Mouse (Mus musculus): ENCODE results near the gene Mtch1. TPM values are rescaled to one million over a fixed set of nuclear protein-coding genes. Genes with fewer than 3 reads are reported as not detected.

Gene Mtch1
- polyA plus RNA-seq, 1 experiment, result 464 TPM

- no peaks in the 10 kb centered on the region for H3K79me2 ChIP-seq (ENCODE audit: control insufficient read depth, insufficient read depth)
- no peaks in the 10 kb centered on the region for H3K27me3 ChIP-seq (ENCODE audit: control insufficient read depth, insufficient read depth, insufficient read length)
- no peak overlapping the region for H3ac ChIP-seq (ENCODE audit: control insufficient read depth, insufficient read length, low read depth)
- TF ChIP-seq USF1 (IDR thresholded peaks at IDR 0.05; ENCODE audit: low read depth) (no peak), CEBPB (IDR thresholded peaks at IDR 0.05; ENCODE audit: low read depth) (no peak), MAX (IDR thresholded peaks at IDR 0.05) (no peak), MYOG (IDR thresholded peaks at IDR 0.05; ENCODE audit: control insufficient read depth, extremely low read depth, insufficient read length) (no peak), FOSL1 (IDR thresholded peaks at IDR 0.05; ENCODE audit: insufficient read depth, low read length, poor library complexity, severe bottlenecking) (no peak), CTCF (IDR thresholded peaks at IDR 0.05; ENCODE audit: control insufficient read depth, insufficient read depth, insufficient read length) (no peak), MYOD1 (IDR thresholded peaks at IDR 0.05; ENCODE audit: control insufficient read depth, insufficient read length, low read depth) (no peak)
- H3K36me3 ChIP-seq (ENCODE audit: control insufficient read depth, insufficient read depth), result peaks cover 27% of the 10 kb centered on the region
- no peaks in the 10 kb centered on the region for H3K79me3 ChIP-seq (ENCODE audit: low read depth)
- H3K4me3 ChIP-seq (ENCODE audit: insufficient read depth, poor library complexity, severe bottlenecking), result no peak overlapping the region
Measured at GRCm38 (mm10) chr17:29295835-29296234, 51.9 kb downstream of the Mtch1 start.

- no peak overlapping the region for H3K4me3 ChIP-seq (ENCODE audit: insufficient read depth, poor library complexity, severe bottlenecking)
- H3K79me3 ChIP-seq (ENCODE audit: low read depth), result no peaks in the 10 kb centered on the region
- no peaks in the 10 kb centered on the region for H3K27me3 ChIP-seq (ENCODE audit: control insufficient read depth, insufficient read depth, insufficient read length)
- no peak for TF ChIP-seq MYOG (IDR thresholded peaks at IDR 0.05; ENCODE audit: control insufficient read depth, extremely low read depth, insufficient read length)
- no peak for TF ChIP-seq MAX (IDR thresholded peaks at IDR 0.05)
- TF ChIP-seq MYOD1 (IDR thresholded peaks at IDR 0.05; ENCODE audit: control insufficient read depth, insufficient read length, low read depth), result no peak
- no peak for TF ChIP-seq USF1 (IDR thresholded peaks at IDR 0.05; ENCODE audit: low read depth)
- TF ChIP-seq CTCF (IDR thresholded peaks at IDR 0.05; ENCODE audit: control insufficient read depth, insufficient read depth, insufficient read length), result no peak
- no peak for TF ChIP-seq FOSL1 (IDR thresholded peaks at IDR 0.05; ENCODE audit: insufficient read depth, low read length, poor library complexity, severe bottlenecking)
- no peak for TF ChIP-seq CEBPB (IDR thresholded peaks at IDR 0.05; ENCODE audit: low read depth)
- peaks cover 31% of the 10 kb centered on the region for H3K36me3 ChIP-seq (ENCODE audit: control insufficient read depth, insufficient read depth)
- no peak overlapping the region for H3ac ChIP-seq (ENCODE audit: control insufficient read depth, insufficient read length, low read depth)
- no peaks in the 10 kb centered on the region for H3K79me2 ChIP-seq (ENCODE audit: control insufficient read depth, insufficient read depth)
Measured at GRCm38 (mm10) chr17:29293807-29294605, 53.7 kb downstream of the Mtch1 start.

DNA sequence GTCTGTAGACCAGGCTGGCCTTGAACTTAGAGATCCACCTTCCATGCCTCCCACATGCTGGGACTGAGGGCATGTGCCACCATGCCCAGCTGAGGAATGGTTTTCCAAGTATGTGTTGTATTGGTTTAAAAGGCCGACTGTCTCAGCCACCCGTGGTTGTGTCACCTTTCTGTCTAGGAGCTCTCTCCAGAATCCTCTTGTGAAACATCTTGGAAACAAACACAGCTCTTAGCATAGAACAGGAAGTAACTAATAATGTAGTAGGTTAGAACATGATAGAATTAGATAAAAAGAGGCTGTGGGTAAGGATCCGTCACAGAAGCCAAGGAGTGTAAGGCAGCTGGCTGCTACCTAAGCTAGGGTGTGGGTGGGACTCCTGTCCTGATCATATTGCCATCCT lies 54.7 kb downstream of the Mtch1 start:
- H3K79me2 ChIP-seq (ENCODE audit: control insufficient read depth, insufficient read depth), result no peaks in the 10 kb centered on the region
- H3K36me3 ChIP-seq (ENCODE audit: control insufficient read depth, insufficient read depth), result peaks cover 28% of the 10 kb centered on the region
- H3K27me3 ChIP-seq (ENCODE audit: control insufficient read depth, insufficient read depth, insufficient read length), result no peaks in the 10 kb centered on the region
- no peak overlapping the region for H3ac ChIP-seq (ENCODE audit: control insufficient read depth, insufficient read length, low read depth)
- TF ChIP-seq CTCF (IDR thresholded peaks at IDR 0.05; ENCODE audit: control insufficient read depth, insufficient read depth, insufficient read length) (no peak), MAX (IDR thresholded peaks at IDR 0.05) (no peak), FOSL1 (IDR thresholded peaks at IDR 0.05; ENCODE audit: insufficient read depth, low read length, poor library complexity, severe bottlenecking) (no peak), CEBPB (IDR thresholded peaks at IDR 0.05; ENCODE audit: low read depth) (no peak), MYOD1 (IDR thresholded peaks at IDR 0.05; ENCODE audit: control insufficient read depth, insufficient read length, low read depth) (no peak)
- H3K79me3 ChIP-seq (ENCODE audit: low read depth), result no peaks in the 10 kb centered on the region
- no peak overlapping the region for H3K4me3 ChIP-seq (ENCODE audit: insufficient read depth, poor library complexity, severe bottlenecking)

GRCm38 (mm10) chr17:29291793-29292192 lies 55.9 kb downstream of the Mtch1 start:
- Histone ChIP-seq H3K79me3 (ENCODE audit: low read depth) (no peaks in the 10 kb centered on the region), H3K4me3 (ENCODE audit: insufficient read depth, poor library complexity, severe bottlenecking) (no peak overlapping the region), H3K27me3 (ENCODE audit: control insufficient read depth, insufficient read depth, insufficient read length) (no peaks in the 10 kb centered on the region), H3K36me3 (ENCODE audit: control insufficient read depth, insufficient read depth) (peaks cover 21% of the 10 kb centered on the region), H3ac (ENCODE audit: control insufficient read depth, insufficient read length, low read depth) (no peak overlapping the region), H3K79me2 (ENCODE audit: control insufficient read depth, insufficient read depth) (no peaks in the 10 kb centered on the region)
- TF ChIP-seq MYOG (IDR thresholded peaks at IDR 0.05; ENCODE audit: control insufficient read depth, extremely low read depth, insufficient read length) (no peak), CEBPB (IDR thresholded peaks at IDR 0.05; ENCODE audit: low read depth) (no peak), CTCF (IDR thresholded peaks at IDR 0.05; ENCODE audit: control insufficient read depth, insufficient read depth, insufficient read length) (no peak), MYOD1 (IDR thresholded peaks at IDR 0.05; ENCODE audit: control insufficient read depth, insufficient read length, low read depth) (no peak), MAX (IDR thresholded peaks at IDR 0.05) (no peak), USF1 (IDR thresholded peaks at IDR 0.05; ENCODE audit: low read depth) (no peak), FOSL1 (IDR thresholded peaks at IDR 0.05; ENCODE audit: insufficient read depth, low read length, poor library complexity, severe bottlenecking) (no peak)

- H3K27me3 ChIP-seq (ENCODE audit: control insufficient read depth, insufficient read depth, insufficient read length), result no peaks in the 10 kb centered on the region
- no peak overlapping the region for H3K4me3 ChIP-seq (ENCODE audit: insufficient read depth, poor library complexity, severe bottlenecking)
- no peaks in the 10 kb centered on the region for H3K79me2 ChIP-seq (ENCODE audit: control insufficient read depth, insufficient read depth)
- H3K36me3 ChIP-seq (ENCODE audit: control insufficient read depth, insufficient read depth), result peaks cover 17% of the 10 kb centered on the region
- H3K79me3 ChIP-seq (ENCODE audit: low read depth), result no peaks in the 10 kb centered on the region
- TF ChIP-seq MYOD1 (IDR thresholded peaks at IDR 0.05; ENCODE audit: control insufficient read depth, insufficient read length, low read depth) (no peak), USF1 (IDR thresholded peaks at IDR 0.05; ENCODE audit: low read depth) (no peak), CTCF (IDR thresholded peaks at IDR 0.05; ENCODE audit: control insufficient read depth, insufficient read depth, insufficient read length) (no peak), CEBPB (IDR thresholded peaks at IDR 0.05; ENCODE audit: low read depth) (no peak), MAX (IDR thresholded peaks at IDR 0.05) (no peak), FOSL1 (IDR thresholded peaks at IDR 0.05; ENCODE audit: insufficient read depth, low read length, poor library complexity, severe bottlenecking) (no peak), MYOG (IDR thresholded peaks at IDR 0.05; ENCODE audit: control insufficient read depth, extremely low read depth, insufficient read length) (no peak)
- no peak overlapping the region for H3ac ChIP-seq (ENCODE audit: control insufficient read depth, insufficient read length, low read depth)
Measured at GRCm38 (mm10) chr17:29282216-29282952, 65.3 kb downstream of the Mtch1 start.

Other genes starting within 250 kb of the Mtch1 start
- 0.06 TPM for gene Rab44, start 233.8 kb downstream of the Mtch1 start, polyA plus RNA-seq (2012; fragmentation: generic; extraction: Trizol)
- 0.16 TPM for gene Cpne5, start 109.8 kb downstream of the Mtch1 start, polyA plus RNA-seq (2012; fragmentation: generic; extraction: Trizol)
- gene Ppil1, start 83.7 kb downstream of the Mtch1 start, polyA plus RNA-seq (2012; fragmentation: generic; extraction: Trizol), result 77.7 TPM
- 59.4 TPM for gene BC004004, start 79.1 kb downstream of the Mtch1 start, polyA plus RNA-seq (2012; fragmentation: generic; extraction: Trizol)
- gene Pi16, start 30.3 kb downstream of the Mtch1 start, polyA plus RNA-seq (2012; fragmentation: generic; extraction: Trizol), result 0.55 TPM
- gene Fgd2, start 13.0 kb upstream of the Mtch1 start, polyA plus RNA-seq (2012; fragmentation: generic; extraction: Trizol), result 0.19 TPM
- gene Pim1, start 142.8 kb upstream of the Mtch1 start, polyA plus RNA-seq (2012; fragmentation: generic; extraction: Trizol), result 4.8 TPM
- gene Gm17657, start 201.7 kb upstream of the Mtch1 start, polyA plus RNA-seq (2012; fragmentation: generic; extraction: Trizol), result not detected
- gene Tbc1d22b, start 201.9 kb upstream of the Mtch1 start, polyA plus RNA-seq (2012; fragmentation: generic; extraction: Trizol), result 7.9 TPM
- not detected for gene Tmem217, start 204.5 kb upstream of the Mtch1 start, polyA plus RNA-seq (2012; fragmentation: generic; extraction: Trizol)